Mouse (Mus musculus) gastrocnemius, postnatal 36 days (tissue): Measurements from ENCODE around the gene Cmtm5. TPM values are rescaled to one million over a fixed set of nuclear protein-coding genes. Genes with fewer than 3 reads are reported as not detected.

ENCODE experiments used
- DNase-seq, 2 experiments: peaks; one replicate each; pipeline ENCODE4 v3.0.0; 2022
- intact Hi-C: fragments of 180-260 bp; cut with DNase I; formaldehyde crosslinking; loops from one replicate; pipeline ENCODE4 v1.15.1; 2025
- long read RNA-seq, 2 experiments: library from polyadenylated mRNA; stranded (forward); transcript quantifications; one replicate each; pipeline ENCODE4 v2.0.0; 2021
- total RNA-seq, 2 experiments: library from RNA; stranded (reverse); gene quantifications; 2 replicates each; pipeline ENCODE4 v1.2.3; 2021

Gene Cmtm5
- total RNA-seq = under 1 TPM in 1 of 2 experiments, not detected in 1; 0.42 TPM
- long read RNA-seq, experiment 1 = 0 reads
- long read RNA-seq, experiment 2, partial matches to known transcripts = 0 of 1 reads
- long read RNA-seq, experiment 2, other reads (novel, unspliced or antisense) = 0 of 1 reads

DNA sequence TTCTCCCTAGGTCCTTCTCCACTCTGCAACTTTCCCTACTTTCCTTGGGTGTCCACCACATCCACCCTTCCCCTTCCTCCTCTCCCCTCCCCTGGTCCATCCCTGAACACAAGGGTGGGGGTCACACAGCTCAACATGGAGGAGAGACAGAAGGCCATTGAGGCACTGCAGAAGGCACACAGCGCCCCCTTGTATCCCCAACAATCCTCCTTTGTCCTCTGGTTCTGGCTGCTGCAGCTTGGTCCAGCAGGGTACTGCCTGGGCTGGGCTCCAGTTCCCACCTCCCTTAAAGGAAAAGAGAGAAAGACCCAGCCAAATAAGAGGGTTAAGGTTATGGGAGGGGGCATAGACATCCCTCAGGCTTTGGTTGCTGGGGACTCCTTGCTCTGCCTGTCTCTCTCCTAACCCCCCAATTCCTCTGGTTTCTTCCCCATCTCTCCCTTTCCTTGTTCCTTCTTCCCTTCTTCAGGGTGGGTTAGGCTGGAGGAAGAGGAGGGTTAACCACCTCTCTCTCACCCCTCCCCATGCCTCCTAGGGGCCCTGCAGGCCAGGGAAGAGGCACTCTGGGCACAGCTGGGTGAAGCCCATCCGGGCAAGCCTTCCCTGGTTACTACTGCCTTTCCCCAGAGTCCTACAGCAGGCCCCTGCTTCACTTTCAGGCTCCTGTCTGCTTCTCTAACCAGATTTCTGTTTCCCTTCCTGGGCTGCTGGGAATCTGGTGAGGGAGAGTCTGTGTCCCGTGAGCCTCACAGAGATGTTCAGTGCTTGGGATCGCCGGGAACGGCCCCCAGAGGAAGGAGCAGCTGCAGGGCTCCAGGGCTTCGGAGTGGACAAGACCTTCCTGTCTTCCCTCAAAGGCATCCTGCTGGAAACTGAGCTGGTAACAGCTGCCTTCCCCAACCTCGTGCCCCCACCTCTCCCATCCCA, at the start of gene Cmtm5:
Cmtm5 (plus strand) TSS at position 358 of the 927 bp plus-strand sequence.
- DNase-seq = no peak
- intact Hi-C loops = no loop called here

DNA sequence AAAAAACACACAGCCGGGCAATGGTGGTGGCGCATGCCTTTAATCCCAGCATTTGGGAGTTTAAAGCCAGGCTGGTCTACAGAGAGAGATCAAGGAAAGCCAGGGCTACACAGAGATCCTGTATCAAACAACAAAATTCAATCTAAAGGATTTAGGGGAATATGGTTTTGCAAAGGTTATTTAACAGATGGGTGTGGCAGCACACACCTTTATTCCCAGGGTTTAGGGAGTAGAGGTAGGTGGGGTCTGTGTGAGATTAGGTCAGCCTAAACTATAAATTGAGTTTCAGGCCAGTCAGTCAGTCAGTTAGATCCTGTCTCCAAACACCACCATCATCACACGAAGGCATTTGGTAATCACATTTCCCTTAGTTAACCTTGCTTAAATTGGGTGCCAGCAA, 43.9 kb upstream of the Cmtm5 start, which contains the start of gene Pabpn1:
Pabpn1 (plus strand) TSS at position 301 of the 400 bp plus-strand sequence.
- intact Hi-C loops = loop anchor here (5.0 kb wide), 1 partner anchor 200 kb away; the partner anchor contains the start of genes Thtpa and Zfhx2
- DNase-seq = no peak

DNA sequence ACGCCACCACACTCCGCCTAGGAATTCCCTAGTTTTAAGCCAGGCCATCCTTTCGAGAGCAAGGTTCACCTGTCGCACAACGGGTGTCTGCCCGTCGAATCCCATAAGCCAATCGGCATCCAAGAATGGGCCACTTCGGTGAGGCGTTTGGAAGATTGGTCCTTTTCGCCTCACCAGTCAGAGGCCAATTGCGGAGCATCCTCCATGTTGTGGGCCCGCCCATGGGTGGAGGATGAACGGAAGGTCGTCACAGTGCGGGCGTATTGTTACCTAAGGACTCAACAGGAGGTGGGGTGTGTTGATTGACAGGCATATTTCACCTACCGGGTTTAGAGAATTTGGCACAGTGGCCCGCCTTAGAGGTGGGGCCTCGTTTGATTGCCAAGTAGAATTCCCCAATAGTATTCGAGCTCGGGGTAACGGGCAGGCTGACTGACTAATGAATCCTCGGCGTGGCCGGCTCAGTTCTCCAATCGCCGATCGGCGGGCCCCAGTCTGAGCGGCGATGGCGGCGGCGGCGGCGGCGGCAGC, 42.3 kb upstream of the Cmtm5 start:
- DNase-seq = peak; percentile 95 to 96
- intact Hi-C loops = loop anchor here (5.0 kb wide), 1 partner anchor 199 kb away; the partner anchor contains the start of genes Thtpa and Zfhx2

DNA sequence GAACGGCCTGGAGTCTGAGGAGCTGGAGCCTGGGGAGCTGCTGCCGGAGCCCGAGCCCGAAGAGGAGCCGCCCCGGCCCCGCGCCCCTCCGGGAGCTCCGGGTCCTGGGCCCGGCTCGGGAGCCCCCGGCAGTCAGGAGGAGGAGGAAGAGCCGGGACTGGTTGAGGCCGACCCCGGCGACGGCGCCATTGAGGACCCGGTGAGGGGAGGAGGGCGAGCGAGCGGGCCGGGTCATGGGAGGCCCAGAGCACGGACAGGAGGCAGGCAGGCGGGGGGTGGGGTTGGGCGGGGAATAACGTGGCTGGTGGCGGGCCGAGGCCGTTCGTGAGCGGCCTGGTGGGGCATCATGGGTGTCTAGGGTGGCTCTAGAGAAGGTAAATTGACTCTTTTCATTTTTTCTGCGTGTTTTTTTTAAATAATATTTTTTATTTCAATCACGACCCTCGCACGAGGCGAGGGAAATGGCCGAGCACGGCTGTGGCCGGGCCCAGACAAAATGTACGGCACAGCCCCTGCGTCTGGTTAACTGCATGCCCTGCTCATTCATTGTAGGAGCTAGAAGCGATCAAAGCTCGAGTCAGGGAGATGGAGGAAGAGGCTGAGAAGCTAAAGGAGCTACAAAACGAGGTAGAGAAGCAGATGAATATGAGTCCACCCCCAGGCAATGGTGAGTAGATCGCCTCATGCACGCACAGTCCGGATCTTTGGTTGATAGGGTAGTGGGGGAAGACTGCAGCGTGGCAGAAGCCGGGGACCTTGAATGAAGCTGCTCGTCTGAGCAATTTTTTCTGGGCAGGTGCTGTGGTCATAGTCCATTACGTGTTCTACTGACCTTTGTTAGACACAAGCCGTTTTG, 41.5 kb upstream of the Cmtm5 start:
- intact Hi-C loops = loop anchor here (5.0 kb wide), 1 partner anchor 198 kb away; the partner anchor contains the start of genes Thtpa and Zfhx2
- peak in 1 of 2 experiments; percentile 58 for DNase-seq

DNA sequence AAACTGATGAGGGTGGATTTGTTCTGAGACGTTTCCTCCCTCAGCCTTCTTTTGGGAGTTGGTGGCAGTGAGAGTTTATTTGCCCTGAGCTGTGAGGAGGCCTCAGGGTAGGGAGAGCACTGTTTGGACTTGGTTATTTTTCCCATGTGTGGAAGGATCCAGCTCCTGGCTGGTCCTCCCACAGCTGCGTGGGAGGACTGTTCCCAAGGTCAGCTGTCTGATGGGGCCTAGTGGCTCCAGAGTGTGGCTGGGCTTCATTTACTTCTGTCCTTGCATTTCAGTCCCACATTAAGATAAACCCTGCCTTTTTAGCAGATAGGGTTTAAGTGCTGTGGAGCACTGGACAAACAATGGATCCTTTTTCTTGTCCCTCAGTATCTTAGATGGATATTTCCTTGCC, 38.6 kb upstream of the Cmtm5 start:
- intact Hi-C loops = no loop called here
- DNase-seq = no peak

DNA sequence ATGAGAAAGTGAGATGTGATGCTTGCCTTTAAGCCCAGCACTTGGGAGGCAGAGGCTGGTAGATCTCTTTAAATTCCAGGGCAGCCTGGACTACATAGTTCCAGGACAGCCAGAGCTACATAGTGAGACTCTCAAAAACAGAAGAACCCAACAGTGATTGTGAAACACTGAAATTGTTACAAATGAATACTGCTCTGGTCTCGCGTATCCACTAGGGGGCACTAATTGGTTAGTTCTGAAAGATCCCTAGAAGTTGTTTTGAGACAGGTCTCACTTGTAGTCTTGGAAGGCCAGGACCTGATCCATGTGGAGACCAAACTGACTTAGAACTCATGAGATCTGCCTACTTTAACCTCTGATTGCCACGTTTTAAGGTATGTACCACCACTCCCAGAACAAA, 35.7 kb upstream of the Cmtm5 start:
- intact Hi-C loops = loop anchor here (1.0 to 2.0 kb wide), 2 partner anchors 39 to 114 kb away; partner anchors contain the start of gene Ngdn
- DNase-seq = peak in 1 of 2 experiments; percentile 58

DNA sequence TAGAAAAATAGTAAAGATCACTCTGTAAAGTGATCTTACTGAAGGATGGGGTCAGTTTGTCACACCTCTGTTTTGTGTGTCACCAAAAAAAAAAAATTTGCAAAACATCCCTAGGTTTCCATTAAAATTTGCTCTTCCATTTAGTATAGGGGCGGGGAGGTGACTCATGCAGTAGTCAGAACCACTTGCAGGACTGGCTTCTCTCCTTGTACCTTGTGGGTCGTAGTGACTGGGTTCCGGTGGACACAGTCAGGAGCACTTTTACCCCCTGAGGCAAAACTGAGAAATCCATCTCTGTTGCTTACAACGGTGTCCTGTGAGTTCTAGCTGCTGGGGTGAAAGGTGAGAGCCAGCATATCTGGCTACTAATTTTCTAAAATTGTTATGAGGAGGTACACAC, 32.4 kb upstream of the Cmtm5 start:
- intact Hi-C loops = no loop called here
- DNase-seq = no peak

DNA sequence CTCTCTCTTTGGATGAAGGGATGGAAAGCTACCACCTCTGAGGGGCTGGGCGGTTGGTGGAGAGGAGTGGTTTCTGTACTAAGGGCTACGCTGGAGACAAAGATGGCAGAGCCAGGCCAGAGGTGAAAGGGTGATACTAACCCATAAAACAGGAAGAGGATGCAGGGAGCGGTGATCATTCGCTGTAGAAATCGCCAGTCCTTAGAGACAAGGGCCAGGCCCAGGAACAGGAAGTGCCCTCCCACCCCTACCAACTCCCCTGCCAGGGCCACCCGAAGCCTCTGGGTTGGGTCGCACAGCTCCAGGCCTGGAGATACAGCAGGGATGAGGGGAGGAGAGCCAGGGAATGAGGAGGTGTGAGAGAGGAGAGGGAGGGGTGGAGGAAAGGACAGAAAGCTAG, 27.4 kb upstream of the Cmtm5 start:
- intact Hi-C loops = no loop called here
- no peak for DNase-seq

DNA sequence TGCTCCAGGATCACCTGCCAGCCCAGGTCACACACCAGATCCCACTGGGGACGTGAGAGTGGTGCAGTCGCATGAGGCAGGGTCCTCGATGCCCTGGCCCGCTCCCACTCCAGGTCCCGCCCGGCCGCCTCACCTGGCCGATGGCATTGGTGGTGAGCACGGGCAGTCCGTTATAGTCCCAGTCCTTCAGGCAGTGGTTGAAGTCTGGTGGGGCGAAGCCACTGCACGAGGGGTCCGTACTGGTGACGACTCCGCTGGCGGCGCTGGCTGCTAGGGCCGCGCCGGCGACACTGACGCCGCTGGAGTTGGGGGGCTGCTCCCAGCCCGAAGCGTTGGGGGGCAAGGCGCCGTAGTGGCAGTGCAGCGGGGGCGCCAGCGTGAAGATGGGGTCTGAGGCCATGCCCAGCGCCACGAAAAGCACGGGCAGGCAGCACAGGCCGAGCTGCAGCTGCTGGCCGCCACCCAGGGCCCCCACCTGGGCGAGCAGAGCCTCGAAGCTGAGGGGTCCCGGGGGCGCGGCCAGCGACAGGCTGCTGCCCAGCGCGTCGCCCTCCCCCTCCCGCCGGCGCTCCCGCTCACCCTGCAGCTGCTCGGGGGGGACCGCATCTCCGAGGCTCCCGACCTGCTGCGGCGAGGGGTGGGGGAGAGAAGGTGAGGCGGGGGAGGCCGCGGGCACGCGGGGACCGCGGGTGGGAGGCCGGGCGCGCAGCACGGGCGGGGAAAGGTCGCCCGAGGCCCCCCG, 23.8 kb upstream of the Cmtm5 start:
- no peak for DNase-seq

DNA sequence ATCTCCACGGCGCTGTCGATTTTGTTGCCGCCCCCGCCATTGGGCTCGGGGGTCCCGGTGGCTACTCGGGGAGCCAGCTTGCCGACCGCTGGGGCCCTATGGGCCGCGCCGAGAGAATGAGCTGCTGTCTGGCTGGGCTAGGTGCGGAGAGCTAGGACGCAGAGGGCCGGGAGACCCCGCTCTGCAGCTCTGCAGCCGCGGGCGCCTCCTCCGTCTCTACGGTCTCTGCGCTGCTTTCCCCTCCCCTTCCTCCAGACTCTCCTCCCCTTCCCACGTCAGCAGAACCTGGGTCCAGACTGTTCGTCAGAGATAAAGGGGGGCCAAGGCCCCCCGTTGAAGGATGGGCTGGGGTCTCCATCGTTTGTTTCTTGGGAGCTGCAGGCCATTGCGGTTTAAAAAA, 23.2 kb upstream of the Cmtm5 start, which contains the start of gene Slc22a17:
Slc22a17 (minus strand) TSS at position 247 of the 400 bp plus-strand sequence.
- peak; percentile 41 to 54 for DNase-seq
- intact Hi-C loops = no loop called here

More for the DNA sequence above, 23.8 kb upstream of the Cmtm5 start:
- intact Hi-C loops = no loop called here

DNA sequence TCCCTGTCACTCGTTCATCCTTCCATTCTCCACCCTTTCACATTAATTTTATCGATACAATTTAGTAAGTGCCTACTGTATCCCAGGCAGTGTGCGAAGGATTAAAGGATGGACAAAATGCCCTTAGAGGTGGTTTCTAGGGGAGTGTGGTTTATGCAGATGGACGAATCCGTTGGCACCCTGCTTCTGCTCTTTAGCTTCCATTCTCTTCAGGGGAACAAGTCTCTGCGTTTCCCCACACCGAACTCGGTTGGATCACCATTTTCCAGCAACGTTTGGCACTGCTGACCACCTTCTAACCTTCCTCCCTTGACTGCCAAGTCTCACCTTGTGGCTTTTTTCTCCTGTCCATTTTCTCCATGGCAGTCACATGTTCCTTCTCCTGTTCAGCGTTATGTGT, 22.7 kb upstream of the Cmtm5 start:
- intact Hi-C loops = no loop called here
- no peak for DNase-seq

DNA sequence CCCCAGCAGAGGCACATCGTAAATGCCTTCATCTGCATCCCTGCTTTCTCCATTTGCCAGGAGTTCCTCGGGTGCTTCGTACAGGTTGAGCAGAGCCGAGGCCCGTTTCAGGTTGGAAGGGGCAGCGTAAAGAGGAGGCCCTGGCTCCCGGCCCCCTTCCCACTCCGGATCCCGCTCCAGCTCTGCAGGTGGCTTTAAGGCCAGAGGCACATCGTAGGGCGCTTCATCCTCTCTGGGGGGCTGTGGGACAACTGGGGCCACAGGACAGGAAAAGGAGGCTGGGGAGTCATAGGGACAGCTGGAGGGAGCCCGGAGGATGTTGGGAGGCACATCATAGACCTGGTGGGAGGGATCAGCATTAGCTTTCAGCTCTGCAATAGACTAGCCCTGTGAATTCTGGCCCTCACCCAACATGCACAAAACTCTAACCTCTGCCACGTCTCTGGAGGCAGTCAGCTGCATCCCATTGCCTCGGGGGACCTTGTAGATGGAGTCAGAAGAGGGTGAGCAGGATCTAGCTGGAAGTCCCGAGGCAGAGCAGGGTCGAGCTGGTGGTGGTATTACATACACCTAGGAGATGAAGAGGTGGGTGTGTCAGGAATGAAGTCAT, 15.9 kb upstream of the Cmtm5 start:
- no peak for DNase-seq
- intact Hi-C loops = no loop called here

DNA sequence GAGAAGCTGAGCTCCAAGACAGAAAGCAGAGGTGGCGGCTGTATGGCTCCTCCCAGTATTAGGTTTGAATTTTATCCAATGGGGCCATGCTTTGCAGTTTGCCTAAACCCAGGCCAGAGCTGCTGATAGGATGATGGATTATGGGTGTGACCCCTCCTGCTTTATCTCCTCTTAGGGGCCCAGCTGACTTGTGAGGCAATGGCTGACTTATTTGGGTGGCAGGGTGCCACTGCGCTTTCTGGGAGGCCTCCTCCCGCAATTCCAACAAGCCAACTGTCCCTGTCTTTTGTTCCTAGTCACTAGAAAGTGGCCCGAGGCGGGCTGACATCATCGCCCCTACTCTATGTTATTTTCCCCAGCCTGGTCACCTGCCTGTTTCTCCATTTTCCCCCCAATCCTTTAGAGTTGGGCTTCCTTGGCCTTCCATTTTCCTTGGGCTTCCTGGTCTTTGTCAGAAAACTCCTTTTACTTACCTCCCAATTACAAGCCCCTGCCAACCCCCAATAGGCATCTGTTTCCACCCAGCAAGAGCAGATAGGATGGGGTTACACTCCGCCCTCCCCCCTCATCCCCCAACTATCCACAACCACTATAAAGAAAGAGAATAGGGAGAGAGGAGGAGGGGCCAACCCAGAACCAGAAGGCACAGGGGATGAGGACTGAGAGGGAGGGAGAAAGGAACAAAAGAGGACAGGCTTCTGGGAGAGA, 11.3 kb upstream of the Cmtm5 start:
- peak; percentile 60 to 62 for DNase-seq
- intact Hi-C loops = no loop called here

DNA sequence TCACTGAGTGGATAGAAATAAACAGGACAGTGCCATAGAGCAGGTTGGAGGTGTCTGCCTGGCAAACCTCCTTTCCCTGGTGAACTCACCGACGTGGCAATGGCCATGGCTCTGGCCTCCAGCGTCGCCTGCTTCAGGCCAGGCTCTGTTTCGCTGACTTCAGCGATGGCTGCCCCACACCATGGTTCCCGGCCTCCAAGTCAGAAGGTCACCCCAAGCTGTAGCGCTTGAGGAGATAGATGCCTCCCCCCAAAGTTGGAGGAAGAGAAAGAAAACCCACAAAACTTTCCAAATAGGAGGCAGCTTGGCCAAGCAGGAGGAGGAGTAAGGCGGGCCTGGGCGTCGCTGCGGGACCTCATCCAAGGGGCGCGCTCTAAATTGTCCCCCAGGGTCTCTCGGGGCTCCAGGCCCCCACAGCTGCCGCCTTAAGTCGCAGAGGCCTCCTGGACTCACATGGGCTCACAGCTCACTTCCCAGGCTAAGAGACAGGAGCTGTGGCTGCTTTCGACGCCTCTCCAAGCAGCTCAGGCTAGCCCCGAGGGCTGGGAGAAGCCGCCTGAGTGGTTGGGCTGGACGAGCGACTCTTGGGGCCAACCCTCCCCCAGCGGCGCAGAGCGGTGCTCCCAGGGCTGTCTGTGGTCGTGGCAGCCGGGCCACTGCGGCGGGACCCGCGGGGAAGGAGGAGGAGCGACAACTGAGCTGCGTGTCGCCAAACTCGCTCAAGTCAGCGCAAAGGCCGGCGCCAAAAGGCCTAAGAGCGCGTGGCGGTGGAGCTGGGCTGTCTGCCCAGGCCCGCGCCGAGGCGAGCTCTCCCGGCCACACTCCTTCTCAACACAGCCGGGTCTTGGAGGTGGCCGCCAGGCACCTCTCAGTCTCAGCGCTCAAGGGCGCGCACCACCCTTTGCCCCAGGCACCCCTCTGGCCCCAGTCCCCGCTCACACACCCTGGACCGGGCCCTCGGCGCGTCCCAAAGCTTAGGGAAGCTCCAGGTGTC, 10.4 kb upstream of the Cmtm5 start, which contains the start of gene Efs:
Efs (minus strand) TSS at position 778 of the 994 bp plus-strand sequence.
- peak; percentile 49 to 65 for DNase-seq
- intact Hi-C loops = no loop called here

DNA sequence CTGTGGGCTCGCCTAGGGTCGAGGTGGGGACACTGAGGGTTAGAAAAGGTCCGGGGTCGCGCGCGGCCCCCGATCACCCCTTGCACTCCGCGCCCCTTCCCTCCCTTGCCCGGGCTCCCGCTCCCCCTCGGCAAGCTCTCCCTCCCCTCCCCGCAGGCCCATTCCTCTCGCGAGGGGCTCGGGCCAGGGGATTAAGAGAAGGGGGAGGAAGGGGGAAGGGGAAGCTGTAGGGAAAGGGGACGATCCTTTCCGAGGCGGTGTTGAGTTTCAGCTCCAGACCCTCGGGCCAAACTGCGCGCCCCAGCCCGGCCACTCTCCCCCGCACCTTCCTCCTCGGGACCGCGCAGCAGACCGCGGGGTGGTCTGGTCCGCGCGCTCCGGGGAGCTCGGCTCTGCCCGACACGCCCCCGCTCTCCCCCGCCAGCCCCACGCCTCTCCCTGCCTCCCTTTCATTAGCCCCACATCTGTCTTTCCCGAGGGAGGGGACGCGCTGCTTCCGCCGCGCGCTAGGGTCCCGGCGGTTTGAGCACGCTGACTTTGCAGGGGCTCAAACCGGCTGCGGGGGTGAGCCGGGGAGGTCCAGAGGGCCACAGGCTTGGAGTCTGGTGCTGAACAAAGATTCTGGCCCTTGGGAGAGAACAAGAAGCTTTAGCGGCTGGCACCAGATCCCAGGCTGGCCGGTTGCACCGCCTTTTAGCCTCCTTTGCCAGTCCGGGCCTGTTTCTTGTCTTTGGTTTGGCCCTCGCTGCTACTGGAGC, 9.5 kb upstream of the Cmtm5 start:
- intact Hi-C loops = no loop called here
- peak; percentile 25 to 62 for DNase-seq

DNA sequence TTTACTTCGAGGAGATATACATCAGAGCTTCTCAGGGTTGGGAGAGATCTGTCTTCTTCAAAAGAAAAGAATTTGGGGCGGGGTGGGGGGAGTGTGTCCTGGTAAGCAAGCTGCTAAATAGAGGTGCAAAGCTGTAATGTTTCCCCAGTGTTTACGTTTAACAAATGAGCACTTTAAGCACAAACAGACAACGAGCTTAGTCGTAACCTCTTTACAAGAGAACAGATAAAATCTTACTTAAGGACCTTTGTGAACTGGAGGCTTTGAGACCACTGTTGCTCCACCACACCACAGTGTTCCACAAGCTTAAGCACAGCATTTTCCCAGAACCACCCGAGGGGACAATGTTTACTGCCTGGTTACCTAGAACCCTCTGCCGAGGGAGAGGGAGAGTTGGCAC, 8.8 kb upstream of the Cmtm5 start:
- no peak for DNase-seq
- intact Hi-C loops = no loop called here
